Comparison of ENCODE assay signal across 8 mouse cellular contexts in the genomic region with DNA sequence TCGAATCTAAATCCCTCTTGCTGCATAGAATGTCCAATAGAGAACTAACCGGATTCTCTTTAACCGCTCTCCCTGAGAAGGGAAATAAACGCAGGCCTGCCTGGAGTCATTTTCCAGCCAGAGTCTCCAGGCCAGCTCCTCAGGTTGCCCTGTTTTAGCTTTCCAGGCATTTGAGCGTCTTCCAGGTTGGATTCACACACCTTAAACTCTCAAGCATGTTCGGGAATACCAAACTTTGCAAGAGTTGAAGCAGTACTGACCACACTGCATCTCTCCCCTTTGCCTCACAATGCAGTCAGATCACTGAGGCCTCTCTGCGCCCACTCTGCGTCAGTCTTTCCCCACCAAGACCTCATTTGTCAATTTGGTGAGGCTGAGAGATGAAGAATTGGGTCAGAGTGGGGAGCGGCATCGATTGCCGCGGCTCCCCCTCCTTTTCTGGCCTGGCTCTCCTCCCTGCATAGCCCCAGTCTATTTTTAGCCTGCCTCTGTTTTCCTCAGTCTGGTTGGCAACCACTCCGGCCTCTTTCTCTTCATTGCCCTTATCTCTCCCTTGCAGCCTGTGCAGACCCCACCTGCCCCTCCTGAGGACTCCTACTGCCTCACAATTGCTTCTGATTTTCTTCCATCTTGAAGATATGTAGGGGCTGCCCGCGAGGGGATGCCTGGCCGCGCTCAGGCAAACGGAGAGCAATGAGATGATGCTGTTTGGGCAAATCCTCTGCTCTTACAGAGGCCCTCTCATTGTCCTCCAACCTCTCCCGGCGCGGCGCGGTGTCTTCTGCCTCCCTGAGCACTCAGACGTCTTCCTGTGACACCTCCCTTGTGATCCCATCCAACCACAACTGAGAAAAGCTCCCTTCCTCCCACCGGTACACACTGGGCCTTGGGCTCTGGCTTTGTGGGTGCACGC. TPM values are rescaled to one million over a fixed set of nuclear protein-coding genes. Genes with fewer than 3 reads are reported as not detected.
DNase-seq lines count a peak whose midpoint lies in the region; ATAC-seq and TF ChIP-seq lines count a peak whose summit lies in the region.

No protein-coding gene starts in this region.

- peak overlapping the region; percentile 26; the same call in 1 of the 2 replicates for H3K9ac ChIP-seq in forebrain, embryonic 14.5 days (ENCODE audit: low read length)
- no peak overlapping the region for H3K9ac ChIP-seq in liver, embryonic 14.5 days (replicated peaks)

- 44% methylated on average over 26 of the region's 26 CpGs for WGBS in forebrain, embryonic 14.5 days
- WGBS in liver, embryonic 14.5 days (ENCODE audit: insufficient replicate concordance) = 27% methylated on average over 26 of the region's 26 CpGs

- TF ChIP-seq EP300 in liver, embryonic 14.5 days (IDR thresholded peaks at IDR 0.05; ENCODE audit: low read depth) = no peak

- intact Hi-C loops in left cerebral cortex, postnatal 4 days (cut with DNase I) = no loop called here

- H3K4me3 ChIP-seq in forebrain, embryonic 14.5 days (ENCODE audit: low read depth, low read length) = no peak overlapping the region
- no peak overlapping the region for H3K4me3 ChIP-seq in liver, embryonic 14.5 days (ENCODE audit: insufficient read depth in 1 of 2, low read depth in 2 of 2, low read length in 2 of 2)

- TF ChIP-seq CTCF in liver, embryonic 14.5 days (IDR thresholded peaks at IDR 0.05; ENCODE audit: low read depth) = no peak

- H3K4me1 ChIP-seq in forebrain, embryonic 14.5 days (ENCODE audit: control insufficient read depth, insufficient read depth, low read length) = peaks cover 57% of the 10 kb centered on the region
- peaks cover 0 to 6% of the 10 kb centered on the region in 2 experiments; a peak in 1 of 4 replicates for H3K4me1 ChIP-seq in liver, embryonic 14.5 days (replicated peaks; ENCODE audit: control insufficient read depth in 2 of 2, insufficient read depth in 2 of 2, low read length in 1 of 2)

- peak; percentile 62; the same call in 1 of the 2 replicates for ATAC-seq in cerebellum, adult (ENCODE audit: insufficient number of reproducible peaks, low FRiP score, low TSS enrichment)
- no peak for ATAC-seq in forebrain, embryonic 14.5 days
- ATAC-seq in liver, embryonic 14.5 days (ENCODE audit: insufficient read depth) = peak; percentile 43; the same call in 1 of the 2 replicates

- H3K36me3 ChIP-seq in forebrain, embryonic 14.5 days (ENCODE audit: control insufficient read depth, insufficient read depth, low read length) = no peaks in the 10 kb centered on the region
- H3K36me3 ChIP-seq in liver, embryonic 14.5 days (replicated peaks; ENCODE audit: control insufficient read depth, insufficient read depth, low read depth) = no peaks in the 10 kb centered on the region

- H3K27me3 ChIP-seq in forebrain, embryonic 14.5 days (replicated peaks; ENCODE audit: control insufficient read depth, insufficient read depth, low read length) = no peaks in the 10 kb centered on the region
- no peaks in the 10 kb centered on the region for H3K27me3 ChIP-seq in liver, embryonic 14.5 days (ENCODE audit: control insufficient read depth, insufficient read depth, low read length)

- peak overlapping the region; percentile 55 for H3K27ac ChIP-seq in forebrain, embryonic 14.5 days (ENCODE audit: low read depth, low read length)
- no peak overlapping the region for H3K27ac ChIP-seq in liver, embryonic 14.5 days

- no peak overlapping the region; the same call in 1 of the 2 replicates for H3K4me2 ChIP-seq in forebrain, embryonic 14.5 days (ENCODE audit: low read length)
- H3K4me2 ChIP-seq in liver, embryonic 14.5 days (ENCODE audit: low read depth) = no peak overlapping the region

- H3K9me3 ChIP-seq in forebrain, embryonic 14.5 days (replicated peaks; ENCODE audit: control insufficient read depth, low read length) = no peaks in the 10 kb centered on the region
- no peaks in the 10 kb centered on the region for H3K9me3 ChIP-seq in liver, embryonic 14.5 days (ENCODE audit: control insufficient read depth, low read length)

- no peak for DNase-seq in cerebellum, postnatal 4 days (ENCODE audit: low spot score in 2 of 2)
- peak; percentile 39 for DNase-seq in MEL-GATA-1-ER (ENCODE audit: extremely low read depth, low read depth)
- peak; percentile 63 for DNase-seq in forebrain, embryonic 14.5 days (ENCODE audit: low spot score)
- DNase-seq in liver, embryonic 14.5 days (ENCODE audit: low read depth in 3 of 3, low spot score in 3 of 3) = no peak
- peak; percentile 46 to 52 for DNase-seq in thymus, postnatal 36 days
- no peak for DNase-seq in right cerebral cortex, postnatal 10 days (ENCODE audit: low spot score in 2 of 2)
- DNase-seq in left cerebral cortex, postnatal 4 days = no peak

RNA-seq across cellular contexts. Expression of gene Pipox, which starts 17.8 kb away (rescaled TPM):
- 10.1 and 11.4 TPM in 2 replicates for polyA plus RNA-seq in forebrain, embryonic 14.5 days (2014; fragmentation: Nextera tagmentation; extraction: Ambion mirVana)
- 15.4 and 15.6 TPM in 2 replicates for polyA plus RNA-seq in liver, embryonic 14.5 days (2012; rRNA removed)
- 14.1 and 15.6 TPM in 2 replicates for polyA plus RNA-seq in liver, embryonic 14.5 days (2014; fragmentation: Nextera tagmentation; extraction: Ambion mirVana)
- total RNA-seq in left cerebral cortex, postnatal 4 days (2021) = 1 to 10 TPM; 1.5 to 3.7 TPM

RNA-seq across cellular contexts. Expression of gene Sez6, which starts 54.5 kb away (rescaled TPM):
- 140 and 175 TPM in 2 replicates for polyA plus RNA-seq in forebrain, embryonic 14.5 days (2014; fragmentation: Nextera tagmentation; extraction: Ambion mirVana)
- 0.03 and 0.37 TPM in 2 replicates for polyA plus RNA-seq in liver, embryonic 14.5 days (2012; rRNA removed)
- polyA plus RNA-seq in liver, embryonic 14.5 days (2014; fragmentation: Nextera tagmentation; extraction: Ambion mirVana) = 0.05 TPM in 1 of 2 replicates, not detected in the other
- total RNA-seq in left cerebral cortex, postnatal 4 days (2021) = 100 to 1,000 TPM; 246 to 287 TPM

Comparison
In these comparisons a context has a peak if more than half of its experiments do, and no peak if none do; other contexts are left out.
1. DNase-seq: peak in MEL-GATA-1-ER (single experiment), forebrain, embryonic 14.5 days (single experiment) and thymus, postnatal 36 days (2 of 2); none in cerebellum, postnatal 4 days (0 of 2), liver, embryonic 14.5 days (0 of 3), right cerebral cortex, postnatal 10 days (0 of 2) and left cerebral cortex, postnatal 4 days (single experiment).
2. RNA of gene Sez6, which starts 54.5 kb away (polyA plus RNA-seq): 140 to 175 TPM in forebrain, embryonic 14.5 days; 0.03 to 0.37 TPM in liver, embryonic 14.5 days; every median in the first group is over 100 times any median in the second.